ENCODE assay signal across 18 mouse cellular contexts in genomic region chr9:43520931-43521330, GRCm38 (mm10).
A peak's percentile ranks its signal among the peaks of the same experiment; 100 is the strongest.
DNase-seq lines count a peak whose midpoint lies in the region; TF ChIP-seq lines count a peak whose summit lies in the region.
"Had no signal": no experiment of that assay in that cellular context is flagged by ENCODE, and none has a peak within 500 bp of the region (broad histone marks: within the 10 kb centered on the region; RNA-seq: fewer than 3 reads in every experiment).

No protein-coding gene starts in this region.

- TF ChIP-seq POLR2A in cerebellum, adult 2 months (IDR thresholded peaks at IDR 0.05; ENCODE audit: borderline replicate concordance, insufficient read depth, low read length): no peak

- no peaks in the 10 kb centered on the region for H3K4me1 ChIP-seq in cerebellum, adult 2 months (ENCODE audit: control insufficient read depth, insufficient read depth, low read length)
- H3K4me1 ChIP-seq: embryonic facial prominence, embryonic 12.5 days had no signal

- H3K27ac ChIP-seq in cerebellum, adult 2 months (ENCODE audit: insufficient read depth, low read length): peak overlapping the region; percentile 65; the same call in 1 of the 2 replicates
- H3K27ac ChIP-seq: embryonic facial prominence, embryonic 10.5 days; embryonic facial prominence, embryonic 12.5 days; forebrain, embryonic 12.5 days had no signal

- TF ChIP-seq CTCF in cerebellum, adult 2 months (IDR thresholded peaks at IDR 0.05; ENCODE audit: borderline replicate concordance, insufficient read depth, low read depth, low read length): no peak

- H3K27me3 ChIP-seq in cerebellum, adult 2 months (ENCODE audit: control insufficient read depth, insufficient read depth, low read length): no peaks in the 10 kb centered on the region
- H3K27me3 ChIP-seq: embryonic facial prominence, embryonic 12.5 days; forebrain, embryonic 12.5 days had no signal

- no peak overlapping the region for H3K4me3 ChIP-seq in cerebellum, adult 2 months (replicated peaks; ENCODE audit: insufficient read depth, low read depth, low read length)
- H3K4me3 ChIP-seq: embryonic facial prominence, embryonic 10.5 days; embryonic facial prominence, embryonic 12.5 days; forebrain, embryonic 12.5 days had no signal

- WGBS in cerebellum, adult 2 months: 94% methylated on average over 3 of the region's 3 CpGs

- DNase-seq in cerebellum, adult 2 months: no peak
- DNase-seq in cerebellum, postnatal 4 days (ENCODE audit: low spot score in 2 of 2): no peak
- peak; percentile 62 for DNase-seq in layer of hippocampus, adult 9-11 months
- DNase-seq in layer of hippocampus, adult 11-12 months (ENCODE audit: low spot score): no peak
- peak; percentile 83 for DNase-seq in brain, adult 2 months (ENCODE audit: low read depth, low spot score)
- peak; percentile 40 for DNase-seq in telencephalon, adult 2 months (ENCODE audit: low read depth, low spot score)
- no peak for DNase-seq in ovary, postnatal 14 days (ENCODE audit: low spot score)
- DNase-seq: adrenal gland, adult 8-10 months; adrenal gland, postnatal 14 days; adrenal gland, postnatal 36 days; B cell, adult 2 months; cerebellum, adult 11 months; cerebellum, adult 18-20 months; cerebellum, adult 9-10 months; cerebellum, postnatal 25 days had no signal

Comparison
In these comparisons a context has a peak if more than half of its experiments do, and no peak if none do; other contexts are left out.
1. DNase-seq: peak in layer of hippocampus, adult 9-11 months (single experiment), brain, adult 2 months (single experiment) and telencephalon, adult 2 months (single experiment); none in cerebellum, adult 2 months (0 of 2), cerebellum, postnatal 4 days (0 of 2), layer of hippocampus, adult 11-12 months (single experiment) and ovary, postnatal 14 days (single experiment).